Mouse (Mus musculus): ENCODE results near the gene Ndufaf7.
A peak's percentile ranks its signal among the peaks of the same experiment; 100 is the strongest.

Gene Ndufaf7

DNA sequence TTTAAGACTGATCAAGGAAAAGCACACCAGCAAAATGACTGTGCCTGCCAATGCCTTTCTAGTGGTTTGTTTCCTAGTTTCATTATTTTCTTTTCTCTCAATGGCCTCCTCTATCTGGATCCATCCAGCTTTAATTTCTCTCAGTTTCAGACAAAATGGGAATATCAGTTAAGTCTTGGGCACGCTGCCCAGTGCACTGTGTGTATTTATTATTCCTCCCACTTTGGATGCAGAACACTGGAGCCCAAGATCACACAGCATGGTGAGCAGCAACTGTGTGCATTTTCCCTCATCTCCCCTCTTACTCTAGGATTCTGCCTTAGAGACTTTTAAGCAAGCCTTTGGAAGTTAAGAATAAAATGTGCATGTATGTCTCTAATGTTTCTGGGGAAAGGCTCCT lies 27.5 kb downstream of the Ndufaf7 start:
- DNase-seq (ENCODE audit: low spot score in 2 of 2): peak in 1 of 2 experiments; percentile 29

DNA sequence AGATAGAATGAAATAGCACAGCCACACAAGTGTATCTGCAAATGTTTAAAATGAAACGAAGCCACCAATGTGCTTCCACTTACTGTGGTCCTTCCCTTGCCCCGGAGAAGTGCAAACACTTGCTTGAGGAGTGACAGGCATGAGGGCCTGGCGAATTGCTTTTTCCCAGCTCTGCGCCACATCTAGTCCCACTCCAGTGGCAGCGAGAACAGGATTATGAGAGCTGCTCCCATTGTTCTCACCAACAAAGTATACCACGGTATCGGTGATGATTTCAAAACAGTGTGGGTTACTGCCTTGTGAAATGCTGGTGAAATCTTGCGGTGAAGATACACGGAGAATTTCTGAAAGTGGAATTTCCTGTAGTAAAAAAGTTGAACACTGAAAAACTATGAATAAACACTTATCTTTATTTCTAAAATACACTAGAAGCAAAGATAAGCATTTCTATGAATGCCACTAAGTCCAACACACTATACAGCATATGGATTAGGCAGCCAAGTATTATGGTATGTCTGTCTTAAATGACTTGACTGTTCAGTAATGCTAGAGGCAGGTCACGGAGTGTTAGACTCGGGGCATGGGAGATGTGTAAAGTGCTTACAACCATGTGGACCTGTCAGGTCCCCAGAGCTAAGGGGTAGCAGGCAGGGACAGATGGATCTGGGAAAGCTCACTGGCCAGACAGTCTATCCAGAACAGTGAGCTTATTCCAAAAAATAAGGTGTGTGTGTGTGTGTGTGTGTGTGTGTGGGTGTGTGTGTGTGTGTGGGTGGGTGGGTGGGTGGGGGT lies 29.4 kb downstream of the Ndufaf7 start:
- no peak for DNase-seq (ENCODE audit: low spot score in 2 of 2)

- no peak for DNase-seq (ENCODE audit: low spot score in 2 of 2)
Measured at GRCm38 (mm10) chr17:78968500-78968899, 31.6 kb downstream of the Ndufaf7 start.

DNA sequence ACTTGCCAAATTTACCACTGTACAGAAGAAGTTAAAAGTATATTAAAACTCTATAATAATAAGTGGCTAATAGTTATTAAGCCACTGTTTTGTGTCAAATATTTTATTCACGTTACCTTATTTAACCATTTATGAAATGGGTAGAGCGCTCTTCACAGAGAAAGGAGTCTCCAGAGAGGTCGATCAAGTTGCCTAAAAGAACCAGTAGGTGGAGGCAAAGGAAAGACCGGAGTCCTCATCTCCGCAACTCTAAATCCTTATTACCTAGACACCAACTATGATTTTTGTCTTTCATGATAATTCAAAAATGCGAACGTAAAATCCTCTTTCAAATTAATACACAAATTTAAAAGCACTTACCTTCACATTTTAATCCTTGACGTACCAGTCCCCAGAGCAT lies 46.2 kb downstream of the Ndufaf7 start:
- DNase-seq (ENCODE audit: low spot score in 2 of 2): no peak

- DNase-seq (ENCODE audit: low spot score in 2 of 2): no peak
Measured at GRCm38 (mm10) chr17:78983736-78984135, 46.8 kb downstream of the Ndufaf7 start.

GRCm38 (mm10) chr17:78989015-78989414 lies 52.1 kb downstream of the Ndufaf7 start:
- no peak for DNase-seq (ENCODE audit: low spot score in 2 of 2)

- DNase-seq (ENCODE audit: low spot score in 2 of 2): no peak
Measured at GRCm38 (mm10) chr17:78991549-78991948, 54.6 kb downstream of the Ndufaf7 start.

DNA sequence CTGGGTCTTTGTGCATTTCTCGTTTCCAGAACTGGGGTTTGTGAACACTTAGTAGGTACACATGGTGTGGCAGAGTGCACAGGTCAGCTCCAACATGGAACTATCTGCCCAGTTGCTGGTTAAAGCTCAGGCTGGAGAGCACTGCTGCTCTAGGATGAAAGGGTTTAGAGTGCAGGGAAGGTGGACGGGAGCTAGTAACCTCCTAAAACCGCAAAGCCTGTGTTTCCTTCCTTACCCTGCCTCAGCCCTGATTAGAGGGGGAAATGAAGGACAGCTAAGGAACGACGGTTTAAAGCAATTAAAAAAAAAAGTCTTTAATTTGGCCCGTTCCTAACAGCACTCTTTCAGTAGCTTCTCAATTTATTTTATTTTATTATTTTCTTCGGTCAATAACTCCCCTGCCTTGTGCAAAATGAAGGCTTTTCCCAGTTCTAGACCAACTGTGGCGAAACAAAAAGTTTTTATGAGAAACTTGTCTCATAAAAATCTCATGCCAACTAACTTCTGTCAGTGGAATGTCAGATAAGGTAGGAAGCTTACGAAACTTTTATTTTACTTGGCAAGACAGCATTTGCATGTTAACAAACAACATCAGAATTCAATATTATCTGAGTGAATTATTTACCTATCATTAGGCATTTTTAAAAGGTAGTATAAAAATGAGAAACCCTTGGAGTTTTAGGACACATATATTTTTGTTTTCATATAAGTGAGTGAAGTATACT lies 55.5 kb downstream of the Ndufaf7 start:
- no peak for DNase-seq (ENCODE audit: low spot score in 2 of 2)

GRCm38 (mm10) chr17:78993670-78994069 lies 56.7 kb downstream of the Ndufaf7 start:
- DNase-seq (ENCODE audit: low spot score in 2 of 2): no peak

- no peak for DNase-seq (ENCODE audit: low spot score in 2 of 2)
Measured at GRCm38 (mm10) chr17:78994382-78994781, 57.4 kb downstream of the Ndufaf7 start.

DNA sequence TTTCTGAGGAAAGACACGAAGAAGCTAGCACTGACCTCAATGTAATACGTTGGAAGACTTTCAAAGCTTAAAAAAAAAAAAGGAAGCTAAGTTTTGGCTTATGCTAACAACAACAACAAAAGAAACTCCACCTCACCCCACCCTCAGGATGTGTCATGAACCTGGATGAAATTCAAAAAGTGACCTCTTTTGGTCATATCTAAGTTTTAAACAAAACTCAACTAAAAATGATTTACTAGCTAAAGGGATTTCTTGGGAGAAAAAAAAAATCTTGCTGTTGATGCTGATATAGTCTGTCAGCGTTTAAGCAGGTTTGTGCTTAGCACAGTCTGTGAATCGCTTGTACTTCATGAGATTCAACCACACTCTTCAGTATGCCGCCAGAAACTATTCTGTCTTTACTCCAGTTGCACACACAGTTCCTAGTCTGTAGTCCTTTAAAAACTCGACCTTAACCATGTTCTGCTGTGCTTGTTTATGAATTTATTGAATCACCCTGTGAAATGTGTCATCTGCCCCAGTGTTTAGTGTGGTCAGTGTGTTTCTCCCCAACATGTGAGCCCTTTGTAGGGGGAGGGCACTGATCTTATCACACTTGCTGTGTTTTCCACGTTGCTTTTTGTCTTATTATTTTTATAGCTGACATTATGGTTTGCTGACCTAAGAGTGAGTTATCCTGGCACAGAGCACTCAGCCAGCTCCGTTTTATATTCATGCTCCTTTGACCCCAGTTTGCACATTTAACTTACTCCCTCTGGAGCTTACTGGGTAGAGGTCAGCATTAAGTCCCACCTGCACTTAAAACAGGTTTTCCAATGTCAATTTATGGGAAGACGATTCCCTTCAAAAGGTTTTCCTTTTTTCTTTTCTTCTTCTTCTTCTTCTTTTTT lies 58.2 kb downstream of the Ndufaf7 start:
- no peak for DNase-seq (ENCODE audit: low spot score in 2 of 2)

Measured in frontal cortex, postnatal 14 days (tissue).